Mouse (Mus musculus) inflammation-experienced regulatory T-cells, adult 6 months (primary cell): ENCODE data around the gene Pla2g6. TPM values are rescaled to one million over a fixed set of nuclear protein-coding genes. Genes with fewer than 3 reads are reported as not detected.

Experiments used
- ATAC-seq: one replicate; pipeline ENCODE4 v1.8.0; 2017
- polyA plus RNA-seq, 3 experiments: library from polyadenylated mRNA; unstranded; fragments of 100-300 nt; shearing (Covaris generic); gene quantifications; one replicate each; pipeline ENCODE4 v1.2.1; 2017

The Pla2g6 gene
- polyA plus RNA-seq, 3 experiments from 2014 or later = 12.5 to 18.4 (median 15.1) TPM

GRCm38 (mm10) chr15:79350866-79351265 lies 22.7 kb upstream of the Pla2g6 start:
- no peak for ATAC-seq

- no peak for ATAC-seq
These were observed 20.5 kb upstream of the Pla2g6 start for GRCm38 (mm10) chr15:79348651-79349050.

- ATAC-seq = peak; percentile 80
These were observed 19.8 kb upstream of the Pla2g6 start for GRCm38 (mm10) chr15:79347845-79348506.

GRCm38 (mm10) chr15:79347165-79347844 lies 19.1 kb upstream of the Pla2g6 start:
- ATAC-seq = peak; percentile 66

GRCm38 (mm10) chr15:79346051-79346793 lies 18.0 kb upstream of the Pla2g6 start, which contains the start of gene Maff:
Gene Maff (plus strand): TSS chr15:79346621.
- ATAC-seq = no peak

GRCm38 (mm10) chr15:79344627-79345026 lies 16.4 kb upstream of the Pla2g6 start:
- no peak for ATAC-seq

GRCm38 (mm10) chr15:79342641-79343337 lies 14.6 kb upstream of the Pla2g6 start:
- no peak for ATAC-seq

GRCm38 (mm10) chr15:79338978-79339377 lies 10.8 kb upstream of the Pla2g6 start:
- no peak for ATAC-seq

GRCm38 (mm10) chr15:79335061-79335655 lies 7.0 kb upstream of the Pla2g6 start:
- no peak for ATAC-seq

GRCm38 (mm10) chr15:79333409-79333808 lies 5.2 kb upstream of the Pla2g6 start:
- no peak for ATAC-seq

- no peak for ATAC-seq
These were observed 2.3 kb upstream of the Pla2g6 start for GRCm38 (mm10) chr15:79330521-79330920.

- ATAC-seq = no peak
These were observed 1.8 kb upstream of the Pla2g6 start for GRCm38 (mm10) chr15:79329979-79330363.

GRCm38 (mm10) chr15:79329346-79329978 lies 1.3 kb upstream of the Pla2g6 start:
- no peak for ATAC-seq

- no peak for ATAC-seq
These were observed 717 bp upstream of the Pla2g6 start for GRCm38 (mm10) chr15:79328939-79329275.

- ATAC-seq = peak; percentile 5
These were observed 924 bp downstream of the Pla2g6 start for GRCm38 (mm10) chr15:79326971-79327961.

GRCm38 (mm10) chr15:79326264-79326663 lies 1.9 kb downstream of the Pla2g6 start:
- no peak for ATAC-seq

GRCm38 (mm10) chr15:79325742-79326141 lies 2.4 kb downstream of the Pla2g6 start:
- no peak for ATAC-seq

- ATAC-seq = no peak
These were observed 3.8 kb downstream of the Pla2g6 start for GRCm38 (mm10) chr15:79324373-79324772.

GRCm38 (mm10) chr15:79323791-79324155 lies 4.4 kb downstream of the Pla2g6 start:
- ATAC-seq = no peak

GRCm38 (mm10) chr15:79322991-79323790 lies 5.0 kb downstream of the Pla2g6 start:
- peak; percentile 65 for ATAC-seq
